Mouse (Mus musculus) C3H10T1/2 (cell line): Measurements from ENCODE around the gene Cers6. TPM values are rescaled to one million over a fixed set of nuclear protein-coding genes. Genes with fewer than 3 reads are reported as not detected.

Experiments
- polyA plus RNA-seq, 2 experiments: library from polyadenylated mRNA; unstranded; fragments of >200 nt; fragmentation: generic; extraction: Trizol; gene quantifications; one replicate each; pipeline ENCODE4 v1.2.1; 2012; ENCODE audit warnings: missing spikeins in 2 of 2

The Cers6 gene
- 1 to 10 TPM in 1 of 2 experiments, under 1 TPM in 1; 0.27 to 2.7 TPM for polyA plus RNA-seq

DNA sequence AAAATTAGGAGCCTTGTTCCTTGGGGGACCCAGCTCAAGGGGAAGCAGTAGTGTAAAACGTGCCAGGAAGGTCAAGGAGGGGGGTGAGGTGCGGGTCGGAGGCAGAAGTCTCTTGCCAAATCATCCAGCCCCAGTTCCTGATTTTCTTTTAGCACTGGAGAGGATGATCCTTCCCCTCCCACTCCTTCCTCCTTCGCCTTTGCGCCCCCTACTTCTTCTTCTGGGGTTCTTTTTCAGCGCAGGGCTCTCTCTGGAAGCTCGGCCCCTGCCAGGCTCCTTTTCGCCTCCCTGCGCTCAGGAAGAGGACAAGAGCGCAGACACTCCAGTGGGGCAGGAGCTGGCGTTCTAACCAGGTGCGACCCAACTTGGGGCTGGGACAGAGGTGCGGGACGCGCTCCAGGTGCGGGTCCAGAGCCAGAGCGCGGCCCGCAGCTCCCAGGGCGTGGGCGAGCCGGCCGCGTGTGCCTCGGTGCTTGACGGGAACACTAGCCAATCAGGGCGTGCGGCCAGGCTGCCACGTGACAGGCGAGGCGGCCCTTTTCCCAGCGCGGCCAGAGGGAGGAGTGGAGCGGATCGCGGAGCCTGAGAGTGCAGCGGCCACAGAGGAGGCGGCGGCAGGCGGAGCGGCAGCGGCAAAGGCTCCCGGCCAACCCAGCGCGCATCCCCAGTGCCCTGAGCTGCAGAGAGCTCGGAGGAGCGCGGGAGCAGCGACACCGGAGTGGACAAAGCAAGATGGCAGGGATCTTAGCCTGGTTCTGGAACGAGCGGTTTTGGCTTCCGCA is at the start of gene Cers6:
Cers6 (plus strand) TSS at position 538 of the 782 bp plus-strand sequence.

DNA sequence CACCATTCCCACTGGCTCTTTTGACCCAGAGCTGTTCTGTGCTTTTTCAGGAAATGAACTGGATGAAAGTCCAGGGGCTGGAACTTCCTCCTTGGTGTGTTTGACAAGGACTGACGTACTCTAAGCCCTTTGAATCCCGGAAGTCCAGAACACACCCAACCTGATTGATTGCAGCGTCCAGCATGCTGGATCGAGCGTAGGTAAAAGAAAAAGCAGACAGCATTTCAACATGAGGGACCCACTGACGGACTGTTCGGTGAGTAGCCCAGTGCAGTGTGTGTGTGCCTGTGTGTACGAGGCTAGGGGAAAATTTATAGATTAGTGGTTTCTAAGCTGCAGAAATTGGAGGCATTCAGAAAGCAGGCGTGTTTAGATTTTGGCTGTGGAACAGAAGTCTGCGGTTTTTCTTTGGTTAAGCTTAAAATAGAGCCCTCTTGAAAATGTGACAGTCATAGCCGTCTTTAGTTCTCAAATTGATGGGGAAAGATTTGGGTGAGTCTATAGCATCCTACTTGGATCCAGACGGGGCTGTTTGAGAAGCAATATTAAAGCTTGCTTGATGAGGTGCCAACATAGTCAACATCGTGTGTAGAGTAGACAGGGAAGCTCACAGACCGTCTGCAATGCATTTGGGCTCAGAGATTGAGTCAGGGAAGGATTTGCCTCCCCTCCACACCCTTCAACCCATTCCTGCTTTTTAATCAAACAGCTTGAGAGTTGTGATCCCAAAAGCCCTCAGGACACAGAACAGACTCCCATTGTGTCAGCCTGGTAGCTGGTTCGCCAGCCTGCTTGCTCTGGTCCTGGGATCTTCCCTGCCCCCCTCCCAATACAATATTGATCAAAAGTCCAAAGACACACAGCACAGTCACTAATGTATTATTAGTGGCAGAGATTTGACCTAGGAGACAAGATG is 274.7 kb downstream of the Cers6 start, which contains the start of gene Nostrin:
Nostrin (plus strand) TSS at position 140 of the 916 bp plus-strand sequence.

Other genes starting within 250 kb of the Cers6 start
- gene 4932414N04Rik, start 205.0 kb upstream of the Cers6 start, polyA plus RNA-seq, result not detected